Mouse (Mus musculus): ENCODE measurements around the gene Hdac11.

GRCm38 (mm10) chr6:91167828-91168227 is 11.4 kb downstream of the Hdac11 start:
- no peak for TF ChIP-seq GATA1 (IDR thresholded peaks at IDR 0.05; ENCODE audit: borderline replicate concordance, low read length)
- no peak for TF ChIP-seq FLI1 (IDR thresholded peaks at IDR 0.05; ENCODE audit: low read length)

Measured in megakaryocyte, embryonic 14.5 days (primary cell).